Mouse (Mus musculus) gastrocnemius, postnatal 36 days (tissue): ENCODE results near the gene Lpar2. TPM values are rescaled to one million over a fixed set of nuclear protein-coding genes. Genes with fewer than 3 reads are reported as not detected.
A peak's percentile ranks its signal among the peaks of the same experiment; 100 is the strongest.

Source experiments
- DNase-seq, 2 experiments: peaks; one replicate each; pipeline ENCODE4 v3.0.0; 2022
- intact Hi-C: fragments of 180-260 bp; cut with DNase I; formaldehyde crosslinking; loops from one replicate; pipeline ENCODE4 v1.15.1; 2025
- total RNA-seq, 2 experiments: library from RNA; stranded (reverse); gene quantifications; 2 replicates each; pipeline ENCODE4 v1.2.3; 2021

The Lpar2 gene
- total RNA-seq, 2 experiments from 2014 or later, result not detected

- DNase-seq, result no peak
- intact Hi-C loops, result no loop called here
Observed at GRCm38 (mm10) chr8:69804537-69804936, 17.7 kb upstream of the Lpar2 start.

DNA sequence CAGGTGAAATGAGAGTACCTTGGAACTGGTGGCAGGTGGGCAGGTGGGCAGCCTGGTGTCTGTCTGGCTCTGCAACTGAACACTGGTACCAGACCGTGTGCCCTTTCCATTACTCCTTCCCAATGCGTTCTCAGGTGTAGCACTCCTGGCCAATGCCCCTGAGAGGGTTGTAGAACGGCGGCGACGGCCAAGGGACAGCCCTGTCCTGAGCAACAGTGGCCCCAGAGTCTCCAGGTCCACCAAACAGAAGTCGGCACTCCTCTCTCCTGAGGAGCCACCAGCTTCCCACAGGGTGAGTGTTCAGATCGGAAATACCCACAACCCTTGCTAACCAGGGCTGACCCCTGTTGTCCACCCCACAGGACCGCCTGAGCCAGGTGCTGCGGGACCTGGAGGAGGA lies 17.1 kb upstream of the Lpar2 start:
- no peak for DNase-seq
- intact Hi-C loops, result no loop called here

DNA sequence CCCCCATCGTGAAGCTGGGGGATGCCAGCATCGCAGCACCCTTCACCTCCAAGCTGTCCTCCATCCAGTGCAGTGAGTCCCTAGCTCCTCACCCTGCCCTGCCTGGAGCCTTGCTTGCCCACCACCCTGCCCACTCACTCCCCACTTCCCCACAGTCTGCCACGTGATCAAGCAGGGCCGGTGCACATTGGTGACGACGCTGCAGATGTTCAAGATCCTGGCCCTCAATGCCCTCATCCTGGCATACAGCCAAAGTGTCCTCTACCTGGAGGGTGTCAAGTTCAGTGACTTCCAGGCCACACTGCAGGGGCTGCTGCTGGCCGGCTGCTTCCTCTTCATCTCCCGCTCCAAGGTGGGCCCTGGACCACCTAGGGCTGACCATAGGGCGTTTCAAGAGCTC lies 16.7 kb upstream of the Lpar2 start:
- intact Hi-C loops, result no loop called here
- peak in 1 of 2 experiments; percentile 10 for DNase-seq

- DNase-seq, result no peak
- intact Hi-C loops, result no loop called here
Observed at GRCm38 (mm10) chr8:69807236-69807635, 15.0 kb upstream of the Lpar2 start.

DNA sequence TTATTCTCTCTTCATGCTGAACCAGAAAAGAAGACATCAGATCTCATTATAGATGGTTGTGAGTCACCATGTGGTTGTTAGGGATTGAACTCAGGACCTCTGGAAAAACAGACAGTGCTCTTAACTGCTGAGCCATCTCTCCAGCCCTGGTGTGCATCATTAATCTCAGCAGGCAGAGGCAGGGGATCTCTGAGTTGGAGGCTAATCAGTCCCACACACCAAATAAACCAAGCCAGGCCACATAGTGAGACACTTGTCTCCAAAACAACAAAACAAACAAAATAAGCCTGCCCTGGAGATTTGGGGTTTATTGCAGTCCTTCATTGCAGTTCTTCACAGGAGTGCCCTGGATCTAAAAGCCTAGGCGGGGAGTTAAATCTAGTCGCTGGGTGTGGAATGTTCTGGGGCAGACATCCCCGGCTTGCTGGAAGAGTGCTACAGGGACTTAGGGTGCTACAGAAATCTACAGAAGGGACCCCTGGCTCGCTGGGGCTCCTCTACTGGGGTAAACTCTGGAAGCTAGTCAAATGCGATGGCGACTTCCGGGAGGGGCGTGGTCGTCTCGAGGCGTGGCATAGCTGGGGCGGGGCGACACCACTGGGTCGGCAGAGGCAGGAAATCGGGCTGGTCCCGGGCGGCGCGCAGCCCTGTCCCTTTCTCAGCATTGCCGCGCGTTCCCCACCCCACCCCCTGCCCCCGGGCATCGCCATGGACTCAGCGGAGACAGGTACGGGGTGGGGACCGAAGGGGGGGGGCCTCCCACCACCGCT lies 13.9 kb upstream of the Lpar2 start, which contains the start of gene Gmip:
Gene Gmip (plus strand): TSS at position 586 of the 770 bp plus-strand sequence.
- intact Hi-C loops, result no loop called here
- peak; percentile 64 to 73 for DNase-seq

DNA sequence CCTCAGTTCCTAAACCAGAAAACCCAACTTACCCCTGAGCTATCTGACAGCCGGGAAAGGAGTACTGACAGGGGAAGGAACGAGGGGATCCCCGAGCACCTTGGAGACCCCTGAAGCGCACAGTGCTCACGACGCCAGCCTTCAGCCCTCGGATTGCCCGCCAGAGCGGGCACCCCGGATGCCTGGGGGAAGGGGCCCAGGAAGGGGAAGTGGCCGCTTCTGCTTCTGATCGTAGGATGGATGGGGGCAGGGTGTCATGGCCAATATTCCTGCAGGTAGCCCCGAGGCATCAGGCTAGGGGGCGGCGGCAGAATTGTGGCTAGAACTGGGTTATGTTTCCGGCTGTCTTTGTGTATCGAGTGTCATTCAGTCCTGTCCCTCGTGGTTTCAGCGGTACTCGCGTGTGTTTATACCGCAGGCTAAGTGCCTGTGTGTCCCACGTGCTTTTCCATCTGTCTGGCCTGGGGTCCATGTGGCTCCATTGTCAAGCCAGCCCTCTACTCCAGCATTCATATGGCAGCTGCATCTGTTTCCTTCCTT lies 13.3 kb upstream of the Lpar2 start:
- intact Hi-C loops, result no loop called here
- no peak for DNase-seq

DNA sequence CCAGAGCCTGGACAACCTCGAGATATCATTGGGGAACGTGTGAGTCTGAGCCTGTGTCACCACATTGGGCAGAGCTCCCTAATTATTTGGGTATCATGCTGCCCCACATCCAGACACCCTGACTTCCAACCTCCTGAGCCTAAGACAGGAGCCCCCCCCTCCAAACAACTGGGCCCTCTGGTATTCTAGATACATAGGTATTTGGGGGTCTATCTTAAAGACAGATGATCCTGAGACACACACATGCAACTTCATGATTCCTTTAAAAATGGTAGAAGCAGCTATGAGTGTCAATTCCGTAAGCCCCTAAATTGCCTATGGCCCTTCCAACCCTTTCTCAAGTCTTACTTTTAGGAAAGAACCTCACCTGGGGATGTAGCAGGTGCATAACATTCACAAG lies 12.4 kb upstream of the Lpar2 start:
- no peak for DNase-seq
- intact Hi-C loops, result no loop called here

DNA sequence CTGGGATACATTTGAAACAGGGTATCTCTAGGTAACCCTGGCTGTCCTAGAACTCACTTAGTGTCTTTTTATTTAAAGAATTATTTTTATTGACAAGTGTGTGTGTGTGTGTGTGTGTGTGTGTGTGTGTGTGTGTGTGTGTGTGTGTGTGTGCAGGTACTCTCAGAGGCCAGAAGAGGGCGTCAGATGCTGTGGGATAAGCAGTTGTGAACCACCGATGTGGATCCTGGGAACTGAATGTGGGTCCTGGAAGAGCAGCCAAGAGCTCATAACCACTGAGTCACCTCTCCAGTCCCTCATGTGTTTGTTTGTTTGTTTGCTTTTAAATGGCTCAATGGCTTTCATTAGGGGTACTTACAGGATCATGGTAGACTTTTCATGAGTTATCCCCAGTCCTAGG lies 7.3 kb upstream of the Lpar2 start:
- DNase-seq, result no peak
- intact Hi-C loops, result no loop called here

- intact Hi-C loops, result no loop called here
- no peak for DNase-seq
Observed at GRCm38 (mm10) chr8:69815396-69815795, 6.8 kb upstream of the Lpar2 start.

DNA sequence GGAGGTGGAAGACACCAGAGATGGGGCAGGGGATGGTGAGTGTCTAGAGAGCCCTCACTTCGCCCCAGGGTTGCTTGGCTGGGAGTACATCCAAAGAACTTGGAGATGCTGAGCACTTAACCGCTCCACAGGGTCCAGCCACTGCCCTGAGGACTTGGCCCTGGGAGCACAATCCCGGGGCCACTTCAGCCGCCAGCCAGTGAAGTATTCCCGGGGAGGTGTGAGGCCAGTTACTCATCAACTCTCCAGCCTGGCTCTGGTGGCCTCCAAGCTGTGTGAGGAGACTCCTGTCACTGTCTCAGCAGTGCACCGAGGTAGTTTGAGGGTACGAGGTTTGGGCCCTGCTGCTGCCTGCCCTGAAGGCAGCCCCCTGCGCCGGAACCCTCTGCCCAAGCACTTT lies 1.8 kb upstream of the Lpar2 start:
- no peak for DNase-seq
- intact Hi-C loops, result no loop called here

GRCm38 (mm10) chr8:69821971-69822385 lies 251 bp upstream of the Lpar2 start:
- no peak for DNase-seq
- intact Hi-C loops, result no loop called here

- intact Hi-C loops, result no loop called here
- DNase-seq, result no peak
Observed at GRCm38 (mm10) chr8:69826371-69826770, 4.1 kb downstream of the Lpar2 start.

GRCm38 (mm10) chr8:69832298-69832853 lies 10.1 kb downstream of the Lpar2 start, which contains the start of gene Pbx4:
Gene Pbx4, plus strand, starts transcription at chr8:69832491.
- DNase-seq, result peak; percentile 50 to 66
- intact Hi-C loops, result no loop called here

DNA sequence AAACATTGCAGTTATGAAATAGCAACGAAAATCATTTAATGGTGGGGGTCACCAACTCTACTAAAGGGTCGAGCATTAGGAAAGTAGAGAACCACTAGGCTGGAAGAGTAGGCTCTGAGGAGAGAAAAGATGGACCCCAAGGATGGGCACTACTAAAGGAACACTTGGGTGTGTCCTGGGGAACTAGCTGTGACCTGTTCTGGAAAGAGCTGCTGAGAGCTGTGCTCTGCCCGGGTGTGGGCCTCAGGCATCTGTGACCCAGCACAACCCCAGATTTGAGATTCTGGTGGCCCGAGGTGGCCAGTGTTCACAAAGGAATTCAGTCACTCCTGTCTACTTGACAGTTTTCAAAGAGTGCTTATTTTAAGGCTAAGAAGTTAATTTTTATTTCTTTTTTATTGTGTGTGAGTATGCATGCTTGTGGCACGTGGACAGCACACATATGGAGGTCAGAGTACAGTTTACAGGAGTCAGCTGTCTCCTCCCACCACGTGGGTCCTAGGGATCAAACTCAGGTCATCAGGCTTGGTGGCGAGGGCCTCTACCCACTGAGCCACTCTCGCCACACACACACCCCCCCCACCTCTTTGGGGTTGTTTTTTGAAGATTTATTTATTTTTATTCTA lies 14.9 kb downstream of the Lpar2 start:
- DNase-seq, result no peak
- intact Hi-C loops, result no loop called here

- no peak for DNase-seq
- intact Hi-C loops, result no loop called here
Observed at GRCm38 (mm10) chr8:69847167-69848065, 25.2 kb downstream of the Lpar2 start.

DNA sequence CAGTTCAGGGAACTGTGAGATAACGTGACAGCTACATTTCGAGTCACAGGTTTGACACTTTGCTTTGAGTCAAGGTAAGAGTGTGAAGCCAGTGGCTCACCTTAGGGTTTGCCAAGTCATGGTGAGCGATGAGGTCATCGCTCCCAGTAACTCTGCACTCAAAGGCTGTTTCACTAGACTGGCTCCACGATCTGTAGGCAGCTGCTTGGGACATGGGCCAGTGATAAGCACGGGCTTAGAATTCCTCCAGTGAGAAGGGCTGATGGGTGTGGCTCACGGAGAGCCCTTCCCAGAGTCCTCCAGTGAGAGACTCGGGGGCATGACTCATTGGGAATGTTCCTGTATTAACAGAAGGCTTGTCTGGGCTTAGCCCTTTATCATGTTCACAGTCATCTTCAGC lies 26.7 kb downstream of the Lpar2 start:
- DNase-seq, result no peak
- intact Hi-C loops, result no loop called here

- intact Hi-C loops, result no loop called here
- DNase-seq, result no peak
Observed at GRCm38 (mm10) chr8:69849899-69850298, 27.7 kb downstream of the Lpar2 start.

DNA sequence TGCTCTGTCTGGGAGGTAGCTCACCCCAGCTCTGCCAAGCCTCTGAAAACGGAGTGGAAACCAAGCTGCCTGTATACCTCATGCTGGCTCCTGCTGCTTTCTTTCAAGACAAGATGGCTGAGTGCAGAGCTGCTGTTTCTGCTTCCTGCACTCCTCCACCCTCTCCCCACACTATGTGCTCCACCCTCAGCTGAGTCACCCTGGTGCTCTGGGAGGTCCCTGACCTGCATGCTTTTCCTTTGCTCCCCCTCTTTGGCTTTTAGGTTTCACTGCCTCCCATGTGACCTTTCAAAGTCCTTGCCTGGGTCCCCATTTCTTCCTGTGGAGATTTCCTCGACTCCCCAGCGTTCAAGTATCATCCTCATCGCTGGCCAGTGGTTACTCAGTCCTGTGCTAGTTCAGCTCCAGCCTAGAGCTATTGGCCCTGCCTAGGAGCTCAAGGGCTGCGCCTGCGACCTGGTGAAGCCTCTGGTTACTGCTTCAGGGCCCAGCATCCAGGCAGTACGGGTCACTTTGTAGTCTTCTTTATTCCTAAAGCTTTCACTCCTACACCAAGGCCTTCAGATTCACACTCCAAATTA lies 28.8 kb downstream of the Lpar2 start:
- intact Hi-C loops, result no loop called here

DNA sequence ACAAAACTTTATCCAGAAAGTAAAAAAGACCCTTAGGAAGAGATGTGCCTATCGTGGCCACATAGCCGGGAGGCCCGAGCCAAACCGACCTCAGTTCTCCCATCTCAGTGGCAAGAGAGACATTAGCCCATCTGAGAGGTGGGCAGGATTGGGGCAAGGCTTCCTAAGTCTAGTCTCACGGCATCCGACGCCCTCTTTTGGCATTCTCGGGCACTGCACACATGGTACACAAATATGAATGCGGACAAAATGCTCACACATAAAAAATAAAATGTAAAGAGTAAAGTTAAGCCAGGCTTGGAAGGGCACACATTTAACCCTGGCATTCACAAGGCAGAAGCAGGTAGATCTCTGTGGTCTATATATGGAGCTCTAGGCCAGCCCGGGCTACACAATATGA lies 31.6 kb downstream of the Lpar2 start:
- intact Hi-C loops, result no loop called here
- DNase-seq, result no peak

More for the DNA sequence above, 28.8 kb downstream of the Lpar2 start:
- DNase-seq, result no peak

DNA sequence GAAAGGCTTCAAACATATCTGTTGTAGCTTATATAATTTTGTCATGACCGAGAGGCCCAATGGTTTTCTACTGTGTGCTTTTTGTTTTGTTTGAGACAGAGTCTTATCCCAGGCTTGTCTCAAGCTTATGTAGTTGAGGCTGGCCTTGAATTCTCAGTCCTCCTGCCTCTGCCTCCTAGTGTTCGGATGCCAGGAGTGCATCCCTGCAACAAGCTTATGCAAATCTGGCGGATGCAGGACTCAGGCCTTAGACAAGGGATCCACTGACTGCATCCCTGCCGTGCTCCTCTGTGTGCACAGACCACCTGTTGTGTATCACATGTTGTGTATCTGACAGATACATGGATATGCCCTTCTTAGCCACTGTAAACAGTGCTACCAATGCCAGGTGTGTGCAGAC lies 38.6 kb downstream of the Lpar2 start:
- DNase-seq, result no peak
- intact Hi-C loops, result no loop called here
